Comparison of ENCODE assay signal across 16 mouse cellular contexts in the genomic region with DNA sequence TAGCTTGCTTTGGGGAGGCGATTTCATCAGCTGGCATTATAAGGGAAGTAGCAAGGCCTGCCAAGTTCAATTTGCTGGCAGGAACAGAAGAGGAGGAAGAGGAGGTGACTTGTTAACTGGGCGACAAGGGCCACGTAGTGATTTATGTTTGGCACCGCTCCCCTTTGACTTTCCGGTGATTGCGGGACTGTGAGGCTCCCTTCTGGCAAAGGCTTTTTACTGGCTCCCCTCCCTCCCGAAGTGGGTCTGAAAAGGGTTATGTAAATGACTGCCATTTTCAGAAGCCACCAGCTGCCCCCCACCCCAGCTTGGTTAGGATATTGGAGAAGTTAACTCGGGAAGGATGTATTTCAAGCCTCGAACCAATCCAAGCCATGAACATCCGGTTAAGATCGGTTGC. TPM values are rescaled to one million over a fixed set of nuclear protein-coding genes. Genes with fewer than 3 reads are reported as not detected.
DNase-seq lines count a peak whose midpoint lies in the region; ATAC-seq and TF ChIP-seq lines count a peak whose summit lies in the region.
"Had no signal": no experiment of that assay in that cellular context is flagged by ENCODE, and none has a peak within 500 bp of the region (broad histone marks: within the 10 kb centered on the region; RNA-seq: fewer than 3 reads in every experiment).

No protein-coding gene starts in this region.

- no peak overlapping the region for H3K9ac ChIP-seq in neural tube, embryonic 11.5 days (ENCODE audit: low read length)
- no peak overlapping the region for H3K9ac ChIP-seq in neural tube, embryonic 15.5 days (replicated peaks)
- no peak overlapping the region for H3K9ac ChIP-seq in kidney, embryonic 16.5 days (replicated peaks; ENCODE audit: low read length)
- H3K9ac ChIP-seq: forebrain, embryonic 15.5 days; midbrain, embryonic 13.5 days had no signal

- DNase-seq in neural tube, embryonic 11.5 days (ENCODE audit: low spot score) = peak; percentile 12
- DNase-seq in retina, postnatal 1 day = no peak
- DNase-seq in layer of hippocampus, adult 2 months (ENCODE audit: low spot score in 2 of 2) = no peak
- DNase-seq in cerebellum, adult 18-20 months = no peak
- DNase-seq: cerebellum, postnatal 36 days; gastrocnemius, postnatal 10 days; heart, postnatal 36 days had no signal

- no peak overlapping the region for H3K4me2 ChIP-seq in neural tube, embryonic 11.5 days (ENCODE audit: low read depth)
- no peak overlapping the region for H3K4me2 ChIP-seq in neural tube, embryonic 15.5 days
- H3K4me2 ChIP-seq in kidney, embryonic 16.5 days (replicated peaks; ENCODE audit: low read depth, low read length) = peak overlapping the region; percentile 15; the same call in 1 of the 2 replicates
- H3K4me2 ChIP-seq: forebrain, embryonic 15.5 days; liver, embryonic 11.5 days; midbrain, embryonic 13.5 days had no signal

- TF ChIP-seq POLR2A in bone marrow macrophage, adult 2 months (IDR thresholded peaks at IDR 0.05; ENCODE audit: borderline replicate concordance, low read depth, low read length) = no peak

- H3K4me1 ChIP-seq in neural tube, embryonic 11.5 days (ENCODE audit: control insufficient read depth, insufficient read depth, low read length) = no peaks in the 10 kb centered on the region; the same call in 1 of the 2 replicates
- H3K4me1 ChIP-seq in neural tube, embryonic 15.5 days = peaks cover 5% of the 10 kb centered on the region
- peaks cover 28% of the 10 kb centered on the region for H3K4me1 ChIP-seq in bone marrow macrophage, adult 2 months (ENCODE audit: control insufficient read depth, insufficient read depth, low read length)
- peaks cover 6% of the 10 kb centered on the region; the same call in 1 of the 2 replicates for H3K4me1 ChIP-seq in kidney, embryonic 16.5 days (ENCODE audit: insufficient read depth, low read length)
- H3K4me1 ChIP-seq: midbrain, embryonic 13.5 days had no signal

- no peak overlapping the region for H3K4me3 ChIP-seq in neural tube, embryonic 11.5 days (ENCODE audit: low read depth, low read length)
- H3K4me3 ChIP-seq in neural tube, embryonic 15.5 days (replicated peaks) = no peak overlapping the region
- H3K4me3 ChIP-seq in bone marrow macrophage, adult 2 months (ENCODE audit: insufficient read depth, low read length) = 0 out of 2 replicates have a peak overlapping the region, but pooled peaks have one; percentile 6
- H3K4me3 ChIP-seq in kidney, embryonic 16.5 days (ENCODE audit: low read length) = no peak overlapping the region
- H3K4me3 ChIP-seq in layer of hippocampus, adult 2 months = no peak overlapping the region
- H3K4me3 ChIP-seq: forebrain, embryonic 15.5 days; midbrain, embryonic 13.5 days had no signal

- no peak for TF ChIP-seq CTCF in bone marrow macrophage, adult 2 months (IDR thresholded peaks at IDR 0.05; ENCODE audit: low read depth, low read length)
- no peak for TF ChIP-seq CTCF in layer of hippocampus, adult 2 months (conservative IDR thresholded peaks at IDR 0.05)

- no peaks in the 10 kb centered on the region for H3K36me3 ChIP-seq in neural tube, embryonic 11.5 days (ENCODE audit: control insufficient read depth, insufficient read depth, low read length)
- H3K36me3 ChIP-seq in neural tube, embryonic 15.5 days = no peaks in the 10 kb centered on the region
- no peaks in the 10 kb centered on the region for H3K36me3 ChIP-seq in kidney, embryonic 16.5 days (ENCODE audit: insufficient read depth, low read length)
- H3K36me3 ChIP-seq: forebrain, embryonic 15.5 days; midbrain, embryonic 13.5 days had no signal

- 55% methylated on average over 11 of the region's 11 CpGs for WGBS in neural tube, embryonic 11.5 days
- WGBS in neural tube, embryonic 15.5 days = 39% methylated on average over 11 of the region's 11 CpGs
- WGBS in kidney, embryonic 16.5 days = 27% methylated on average over 11 of the region's 11 CpGs

- H3K27ac ChIP-seq in neural tube, embryonic 11.5 days (ENCODE audit: low read depth, low read length) = no peak overlapping the region
- no peak overlapping the region for H3K27ac ChIP-seq in neural tube, embryonic 15.5 days (replicated peaks)
- peak overlapping the region; percentile 52 for H3K27ac ChIP-seq in bone marrow macrophage, adult 2 months (ENCODE audit: insufficient read depth, low read depth, low read length)
- no peak overlapping the region for H3K27ac ChIP-seq in kidney, embryonic 16.5 days (ENCODE audit: low read length)
- no peak overlapping the region for H3K27ac ChIP-seq in layer of hippocampus, adult 2 months
- H3K27ac ChIP-seq: forebrain, embryonic 15.5 days; midbrain, embryonic 13.5 days had no signal

- no peak for ATAC-seq in neural tube, embryonic 11.5 days (ENCODE audit: insufficient read depth, low FRiP score, low TSS enrichment)
- no peak for ATAC-seq in neural tube, embryonic 15.5 days (ENCODE audit: low FRiP score)
- ATAC-seq in kidney, embryonic 16.5 days (ENCODE audit: low FRiP score, low TSS enrichment) = no peak
- peak; percentile 72 for ATAC-seq in megakaryocyte progenitor cell, adult 5-6 weeks (replicated peaks; ENCODE audit: poor library complexity)
- ATAC-seq: forebrain, embryonic 15.5 days; midbrain, embryonic 13.5 days had no signal

- H3K27me3 ChIP-seq in neural tube, embryonic 11.5 days (ENCODE audit: control insufficient read depth, insufficient read depth, low read length) = no peaks in the 10 kb centered on the region
- no peaks in the 10 kb centered on the region for H3K27me3 ChIP-seq in neural tube, embryonic 15.5 days (replicated peaks)
- H3K27me3 ChIP-seq in kidney, embryonic 16.5 days (ENCODE audit: insufficient read depth, low read length) = no peaks in the 10 kb centered on the region
- H3K27me3 ChIP-seq: forebrain, embryonic 15.5 days; midbrain, embryonic 13.5 days had no signal

- H3K9me3 ChIP-seq in neural tube, embryonic 11.5 days (ENCODE audit: control insufficient read depth, low read length) = no peaks in the 10 kb centered on the region
- no peaks in the 10 kb centered on the region for H3K9me3 ChIP-seq in neural tube, embryonic 15.5 days (replicated peaks)
- no peaks in the 10 kb centered on the region for H3K9me3 ChIP-seq in kidney, embryonic 16.5 days (ENCODE audit: low read length)
- H3K9me3 ChIP-seq: forebrain, embryonic 15.5 days; midbrain, embryonic 13.5 days had no signal

RNA-seq across cellular contexts. Expression of a gene that starts 27.7 kb away (rescaled TPM):
- 0.39 and 0.41 TPM in 2 replicates for polyA plus RNA-seq in neural tube, embryonic 11.5 days (2014; fragmentation: Nextera tagmentation; extraction: Ambion mirVana)
- 0.52 TPM in 1 of 2 replicates, not detected in the other for polyA plus RNA-seq in neural tube, embryonic 15.5 days (2015; fragmentation: Nextera tagmentation; extraction: Ambion mirVana)
- polyA plus RNA-seq in bone marrow macrophage, adult 2 months (2012; ENCODE audit: insufficient read depth, insufficient read length, missing spikeins) = 0.68 TPM in 1 of 2 replicates, not detected in the other
- 0.19 and 0.41 TPM in 2 replicates for polyA plus RNA-seq in kidney, embryonic 16.5 days (2015; fragmentation: Nextera tagmentation; extraction: Ambion mirVana)
- 0.17 and 0.22 TPM in 2 replicates for total RNA-seq in megakaryocyte progenitor cell, adult 5-6 weeks (2015)
- total RNA-seq in megakaryocyte progenitor cell, adult 5-6 weeks (2017) = not detected in 2 replicates
- total RNA-seq in layer of hippocampus, adult 2 months (2021) = not detected
- total RNA-seq: layer of hippocampus, postnatal 14 days had no signal
- polyA plus RNA-seq: forebrain, embryonic 15.5 days; midbrain, embryonic 13.5 days; neural tube, embryonic 14.5 days had no signal

RNA-seq across cellular contexts. Expression of a gene that starts 48.2 kb away (rescaled TPM):
- polyA plus RNA-seq in neural tube, embryonic 11.5 days (2014; fragmentation: Nextera tagmentation; extraction: Ambion mirVana) = 192 and 216 TPM in 2 replicates
- 221 and 227 TPM in 2 replicates for polyA plus RNA-seq in neural tube, embryonic 15.5 days (2015; fragmentation: Nextera tagmentation; extraction: Ambion mirVana)
- 98.6 and 111 TPM in 2 replicates for polyA plus RNA-seq in bone marrow macrophage, adult 2 months (2012; ENCODE audit: insufficient read depth, insufficient read length, missing spikeins)
- polyA plus RNA-seq in kidney, embryonic 16.5 days (2015; fragmentation: Nextera tagmentation; extraction: Ambion mirVana) = 260 and 277 TPM in 2 replicates
- total RNA-seq in megakaryocyte progenitor cell, adult 5-6 weeks (2015) = 95.7 and 108 TPM in 2 replicates
- total RNA-seq in megakaryocyte progenitor cell, adult 5-6 weeks (2017) = 161 and 260 TPM in 2 replicates
- total RNA-seq in layer of hippocampus, adult 2 months (2021) = 10 to 100 TPM; 55.8 to 62.3 TPM
